Mouse (Mus musculus): ENCODE measurements around the gene Dgkh. TPM values are rescaled to one million over a fixed set of nuclear protein-coding genes. Genes with fewer than 3 reads are reported as not detected.

Gene Dgkh
- polyA plus RNA-seq, 1 experiment from 2014 or later: 0.87 TPM

- Histone ChIP-seq H3K4me2 (ENCODE audit: low read depth, severe bottlenecking) (no peak overlapping the region), H3K27ac (replicated peaks; ENCODE audit: low read depth, low read length) (no peak overlapping the region)
- ATAC-seq (ENCODE audit: insufficient number of reproducible peaks, low FRiP score, low TSS enrichment, low read depth): no peak
Observed at GRCm38 (mm10) chr14:78677852-78678588, 54.6 kb downstream of the Dgkh start.

GRCm38 (mm10) chr14:78676457-78676856, 56.1 kb downstream of the Dgkh start:
- H3K4me1 ChIP-seq (ENCODE audit: control insufficient read depth, insufficient read depth, low read length): no peaks in the 10 kb centered on the region
- 77% methylated on average over 6 of the region's 6 CpGs for WGBS
- H3K9ac ChIP-seq (ENCODE audit: low read length): no peak overlapping the region
- H3K4me3 ChIP-seq (ENCODE audit: low read depth, low read length): no peak overlapping the region
- DNase-seq (ENCODE audit: low spot score) (no peak), ATAC-seq (ENCODE audit: insufficient number of reproducible peaks, low FRiP score, low TSS enrichment, low read depth) (no peak)
- no peaks in the 10 kb centered on the region for H3K27me3 ChIP-seq (ENCODE audit: control insufficient read depth, insufficient read depth, low read length)
- no peaks in the 10 kb centered on the region for H3K9me3 ChIP-seq (ENCODE audit: control insufficient read depth, low read length)
- no peak overlapping the region for H3K4me2 ChIP-seq (ENCODE audit: low read depth, severe bottlenecking)
- no peaks in the 10 kb centered on the region for H3K36me3 ChIP-seq (ENCODE audit: control insufficient read depth, insufficient read depth, low read length)
- no peak overlapping the region for H3K27ac ChIP-seq (replicated peaks; ENCODE audit: low read depth, low read length)

More at GRCm38 (mm10) chr14:78677852-78678588, 54.6 kb downstream of the Dgkh start:
- Histone ChIP-seq H3K4me1 (ENCODE audit: control insufficient read depth, insufficient read depth, low read length) (no peaks in the 10 kb centered on the region), H3K27me3 (ENCODE audit: control insufficient read depth, insufficient read depth, low read length) (no peaks in the 10 kb centered on the region), H3K36me3 (ENCODE audit: control insufficient read depth, insufficient read depth, low read length) (no peaks in the 10 kb centered on the region), H3K9ac (ENCODE audit: low read length) (no peak overlapping the region), H3K4me3 (ENCODE audit: low read depth, low read length) (no peak overlapping the region), H3K9me3 (ENCODE audit: control insufficient read depth, low read length) (no peaks in the 10 kb centered on the region)
- WGBS: 47% methylated on average over 7 of the region's 7 CpGs
- DNase-seq (ENCODE audit: low spot score): no peak

GRCm38 (mm10) chr14:78674606-78675005, 58.0 kb downstream of the Dgkh start:
- ATAC-seq (ENCODE audit: insufficient number of reproducible peaks, low FRiP score, low TSS enrichment, low read depth): no peak
- no peaks in the 10 kb centered on the region for H3K36me3 ChIP-seq (ENCODE audit: control insufficient read depth, insufficient read depth, low read length)
- H3K9me3 ChIP-seq (ENCODE audit: control insufficient read depth, low read length): no peaks in the 10 kb centered on the region
- 89% methylated on average over 9 of the region's 9 CpGs for WGBS
- no peaks in the 10 kb centered on the region for H3K4me1 ChIP-seq (ENCODE audit: control insufficient read depth, insufficient read depth, low read length)
- no peak overlapping the region for H3K4me3 ChIP-seq (ENCODE audit: low read depth, low read length)
- no peak overlapping the region for H3K27ac ChIP-seq (replicated peaks; ENCODE audit: low read depth, low read length)
- no peak overlapping the region for H3K9ac ChIP-seq (ENCODE audit: low read length)
- no peak for DNase-seq (ENCODE audit: low spot score)
- no peak overlapping the region for H3K4me2 ChIP-seq (ENCODE audit: low read depth, severe bottlenecking)
- H3K27me3 ChIP-seq (ENCODE audit: control insufficient read depth, insufficient read depth, low read length): no peaks in the 10 kb centered on the region

- Histone ChIP-seq H3K9ac (ENCODE audit: low read length) (no peak overlapping the region), H3K4me2 (ENCODE audit: low read depth, severe bottlenecking) (no peak overlapping the region), H3K27me3 (ENCODE audit: control insufficient read depth, insufficient read depth, low read length) (no peaks in the 10 kb centered on the region), H3K4me3 (ENCODE audit: low read depth, low read length) (no peak overlapping the region), H3K36me3 (ENCODE audit: control insufficient read depth, insufficient read depth, low read length) (no peaks in the 10 kb centered on the region), H3K4me1 (ENCODE audit: control insufficient read depth, insufficient read depth, low read length) (no peaks in the 10 kb centered on the region), H3K9me3 (ENCODE audit: control insufficient read depth, low read length) (no peaks in the 10 kb centered on the region), H3K27ac (replicated peaks; ENCODE audit: low read depth, low read length) (no peak overlapping the region)
- ATAC-seq (ENCODE audit: insufficient number of reproducible peaks, low FRiP score, low TSS enrichment, low read depth): no peak
- WGBS: 85% methylated on average over 10 of the region's 10 CpGs
- no peak for DNase-seq (ENCODE audit: low spot score)
Observed at GRCm38 (mm10) chr14:78669986-78670385, 62.6 kb downstream of the Dgkh start.

DNA sequence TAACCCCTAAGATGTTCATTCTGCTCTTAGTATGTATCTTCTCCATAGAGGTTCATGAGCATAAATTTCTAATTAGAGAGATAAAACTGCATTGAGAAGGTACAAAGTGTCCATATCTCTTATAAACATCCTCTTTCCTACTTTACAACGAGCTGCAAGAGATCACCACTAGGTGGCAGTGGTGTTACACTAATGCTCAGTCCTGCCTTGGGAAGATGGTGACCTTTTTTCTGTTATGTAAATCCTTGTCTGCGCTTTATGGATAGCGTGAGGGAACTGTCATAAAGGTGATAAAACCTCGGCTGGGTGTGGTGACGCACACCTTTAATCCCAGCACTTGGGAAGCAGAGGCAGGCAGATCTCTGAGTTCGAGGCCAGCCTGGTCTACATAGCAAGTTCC, 64.3 kb downstream of the Dgkh start:
- Histone ChIP-seq H3K27ac (replicated peaks; ENCODE audit: low read depth, low read length) (no peak overlapping the region), H3K27me3 (ENCODE audit: control insufficient read depth, insufficient read depth, low read length) (no peaks in the 10 kb centered on the region), H3K9me3 (ENCODE audit: control insufficient read depth, low read length) (no peaks in the 10 kb centered on the region), H3K4me2 (ENCODE audit: low read depth, severe bottlenecking) (no peak overlapping the region), H3K9ac (ENCODE audit: low read length) (no peak overlapping the region), H3K4me3 (ENCODE audit: low read depth, low read length) (no peak overlapping the region), H3K36me3 (ENCODE audit: control insufficient read depth, insufficient read depth, low read length) (no peaks in the 10 kb centered on the region), H3K4me1 (ENCODE audit: control insufficient read depth, insufficient read depth, low read length) (no peaks in the 10 kb centered on the region)
- peak; percentile 82 for DNase-seq (ENCODE audit: low spot score)
- 17% methylated on average over 6 of the region's 6 CpGs for WGBS
- no peak for ATAC-seq (ENCODE audit: insufficient number of reproducible peaks, low FRiP score, low TSS enrichment, low read depth)

GRCm38 (mm10) chr14:78667763-78668162, 64.8 kb downstream of the Dgkh start:
- no peak overlapping the region for H3K4me3 ChIP-seq (ENCODE audit: low read depth, low read length)
- no peaks in the 10 kb centered on the region for H3K9me3 ChIP-seq (ENCODE audit: control insufficient read depth, low read length)
- H3K9ac ChIP-seq (ENCODE audit: low read length): no peak overlapping the region
- H3K27ac ChIP-seq (replicated peaks; ENCODE audit: low read depth, low read length): no peak overlapping the region
- ATAC-seq (ENCODE audit: insufficient number of reproducible peaks, low FRiP score, low TSS enrichment, low read depth) (no peak), DNase-seq (ENCODE audit: low spot score) (no peak)
- no peaks in the 10 kb centered on the region for H3K36me3 ChIP-seq (ENCODE audit: control insufficient read depth, insufficient read depth, low read length)
- no peak overlapping the region for H3K4me2 ChIP-seq (ENCODE audit: low read depth, severe bottlenecking)
- WGBS: 57% methylated on average over 5 of the region's 5 CpGs
- no peaks in the 10 kb centered on the region for H3K4me1 ChIP-seq (ENCODE audit: control insufficient read depth, insufficient read depth, low read length)
- H3K27me3 ChIP-seq (ENCODE audit: control insufficient read depth, insufficient read depth, low read length): no peaks in the 10 kb centered on the region

DNA sequence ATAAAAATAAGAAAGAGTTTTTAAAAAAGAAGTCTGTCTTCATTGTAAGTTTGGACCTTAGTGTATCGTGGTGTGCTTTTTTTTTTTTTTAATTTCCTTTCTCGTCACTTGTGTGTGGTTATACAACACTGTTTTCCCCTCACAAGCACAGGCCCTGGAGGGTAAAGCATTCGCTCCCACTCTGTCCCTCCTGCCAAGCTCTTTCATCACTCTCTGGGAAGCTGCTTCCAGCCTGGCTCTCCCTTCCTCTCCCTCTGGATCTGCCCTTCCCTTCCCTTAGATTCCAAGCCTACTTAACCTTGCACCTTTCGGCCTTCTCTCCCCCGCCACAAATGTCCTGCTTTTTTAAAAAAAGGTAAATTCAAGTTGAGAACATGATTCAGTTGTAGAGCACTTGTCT, 69.9 kb downstream of the Dgkh start:
- whole genome bisulfite sequencing: 89% methylated on average over 5 of the region's 5 CpGs
- Histone ChIP-seq H3K36me3 (ENCODE audit: control insufficient read depth, insufficient read depth, low read length) (no peaks in the 10 kb centered on the region), H3K4me2 (ENCODE audit: low read depth, severe bottlenecking) (no peak overlapping the region), H3K4me1 (ENCODE audit: control insufficient read depth, insufficient read depth, low read length) (no peaks in the 10 kb centered on the region), H3K4me3 (ENCODE audit: low read depth, low read length) (no peak overlapping the region), H3K27me3 (ENCODE audit: control insufficient read depth, insufficient read depth, low read length) (no peaks in the 10 kb centered on the region), H3K9me3 (ENCODE audit: control insufficient read depth, low read length) (no peaks in the 10 kb centered on the region; the same call in 1 of the 2 replicates), H3K27ac (replicated peaks; ENCODE audit: low read depth, low read length) (no peak overlapping the region), H3K9ac (ENCODE audit: low read length) (no peak overlapping the region)
- DNase-seq (ENCODE audit: low spot score) (no peak), ATAC-seq (ENCODE audit: insufficient number of reproducible peaks, low FRiP score, low TSS enrichment, low read depth) (no peak)

DNA sequence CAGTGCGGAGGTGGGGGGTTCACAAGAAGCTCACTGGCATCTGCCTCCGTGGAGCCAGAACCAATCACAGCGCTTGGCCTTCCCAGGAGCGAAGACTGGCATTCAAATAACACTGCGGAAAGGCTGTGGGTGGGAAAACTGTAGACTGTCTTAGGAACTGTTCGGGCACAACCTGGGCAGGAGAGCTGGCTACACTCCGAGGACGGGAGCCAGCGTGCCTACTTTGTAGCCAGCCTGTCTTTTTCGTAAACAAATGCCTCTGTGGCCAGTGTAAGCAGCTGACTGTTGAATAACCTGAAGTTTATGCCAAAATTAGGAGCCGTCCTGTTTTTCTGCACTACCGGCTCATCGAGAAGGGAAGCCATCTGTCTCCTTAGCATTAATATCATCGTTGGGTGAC, 71.1 kb downstream of the Dgkh start:
- WGBS: 95% methylated on average over 14 of the region's 14 CpGs

GRCm38 (mm10) chr14:78658697-78659096, 73.9 kb downstream of the Dgkh start:
- WGBS: 96% methylated on average over 6 of the region's 6 CpGs
- no peaks in the 10 kb centered on the region for H3K36me3 ChIP-seq (ENCODE audit: control insufficient read depth, insufficient read depth, low read length)

More for the DNA sequence above, 71.1 kb downstream of the Dgkh start:
- no peak overlapping the region for H3K4me2 ChIP-seq (ENCODE audit: low read depth, severe bottlenecking)
- H3K36me3 ChIP-seq (ENCODE audit: control insufficient read depth, insufficient read depth, low read length): no peaks in the 10 kb centered on the region
- ATAC-seq (ENCODE audit: insufficient number of reproducible peaks, low FRiP score, low TSS enrichment, low read depth) (no peak), DNase-seq (ENCODE audit: low spot score) (no peak)
- no peaks in the 10 kb centered on the region for H3K27me3 ChIP-seq (ENCODE audit: control insufficient read depth, insufficient read depth, low read length)
- H3K27ac ChIP-seq (replicated peaks; ENCODE audit: low read depth, low read length): no peak overlapping the region
- H3K4me3 ChIP-seq (ENCODE audit: low read depth, low read length): no peak overlapping the region
- no peaks in the 10 kb centered on the region; the same call in 1 of the 2 replicates for H3K9me3 ChIP-seq (ENCODE audit: control insufficient read depth, low read length)
- no peak overlapping the region for H3K9ac ChIP-seq (ENCODE audit: low read length)
- H3K4me1 ChIP-seq (ENCODE audit: control insufficient read depth, insufficient read depth, low read length): no peaks in the 10 kb centered on the region

More at GRCm38 (mm10) chr14:78658697-78659096, 73.9 kb downstream of the Dgkh start:
- Histone ChIP-seq H3K4me1 (ENCODE audit: control insufficient read depth, insufficient read depth, low read length) (no peaks in the 10 kb centered on the region), H3K9me3 (ENCODE audit: control insufficient read depth, low read length) (no peaks in the 10 kb centered on the region; the same call in 1 of the 2 replicates), H3K4me3 (ENCODE audit: low read depth, low read length) (no peak overlapping the region), H3K27ac (replicated peaks; ENCODE audit: low read depth, low read length) (no peak overlapping the region), H3K4me2 (ENCODE audit: low read depth, severe bottlenecking) (no peak overlapping the region), H3K27me3 (ENCODE audit: control insufficient read depth, insufficient read depth, low read length) (no peaks in the 10 kb centered on the region), H3K9ac (ENCODE audit: low read length) (no peak overlapping the region)
- ATAC-seq (ENCODE audit: insufficient number of reproducible peaks, low FRiP score, low TSS enrichment, low read depth): no peak
- DNase-seq (ENCODE audit: low spot score): no peak

Measured in limb, embryonic 11.5 days (tissue).